Mouse (Mus musculus) bone marrow, adult 2 months (tissue): ENCODE data around the gene Mia2. TPM values are rescaled to one million over a fixed set of nuclear protein-coding genes. Genes with fewer than 3 reads are reported as not detected.
"Not testable (repeated sequence)": the region's sequence is repeated elsewhere in the genome, so short reads cannot be mapped to it uniquely, and the experiment has no call there.

Experiments
- H3K27ac ChIP-seq: fragments of 200-500 bp; 2 replicates; pipeline ENCODE4 v1.5.1; 2012; ENCODE audit warnings: low read depth, mild to moderate bottlenecking, control low read depth, inconsistent platforms, low read length; ENCODE audit not compliant: control insufficient read depth, poor library complexity, insufficient read depth
- H3K4me1 ChIP-seq: fragments of 200-500 bp; 2 replicates; pipeline ENCODE4 v1.6.1; 2011; ENCODE audit warnings: low read length; ENCODE audit not compliant: control insufficient read depth, insufficient read depth
- H3K4me3 ChIP-seq: fragments of 200-500 bp; replicated peaks from 2 replicates; pipeline ENCODE3; 2011; ENCODE audit warnings: mild to moderate bottlenecking, low read depth, low read length, control low read depth; ENCODE audit not compliant: control insufficient read depth
- CTCF ChIP-seq: fragments of 200-500 bp; IDR thresholded peaks from 2 replicates; pipeline ENCODE4 v1.5.1; 2011; ENCODE audit warnings: low read length, control low read depth; ENCODE audit not compliant: control insufficient read depth, insufficient read depth
- POLR2A ChIP-seq: fragments of 200-500 bp; IDR thresholded peaks from 2 replicates; pipeline ENCODE4 v1.6.1; 2011; ENCODE audit warnings: low read depth, mild to moderate bottlenecking, control low read depth, low read length, borderline replicate concordance; ENCODE audit not compliant: control insufficient read depth
- WGBS: fragments of 180-500 bp; shearing (Covaris S2); methylation state at CpG from one replicate; pipeline ENCODE4 v1.1.7; 2018; 5-methylcytosine and 5-hydroxymethylcytosine counted together
- polyA plus RNA-seq: library from polyadenylated mRNA; stranded (reverse); fragments of >200 nt; gene quantifications from 2 replicates; pipeline ENCODE4 v1.2.4, GENCODE M21; 2011; ENCODE audit warnings: low replicate concordance; ENCODE audit not compliant: missing spikeins, insufficient read depth, insufficient read length

The Mia2 gene
- polyA plus RNA-seq, result 23.6 and 44.9 TPM in 2 replicates

DNA sequence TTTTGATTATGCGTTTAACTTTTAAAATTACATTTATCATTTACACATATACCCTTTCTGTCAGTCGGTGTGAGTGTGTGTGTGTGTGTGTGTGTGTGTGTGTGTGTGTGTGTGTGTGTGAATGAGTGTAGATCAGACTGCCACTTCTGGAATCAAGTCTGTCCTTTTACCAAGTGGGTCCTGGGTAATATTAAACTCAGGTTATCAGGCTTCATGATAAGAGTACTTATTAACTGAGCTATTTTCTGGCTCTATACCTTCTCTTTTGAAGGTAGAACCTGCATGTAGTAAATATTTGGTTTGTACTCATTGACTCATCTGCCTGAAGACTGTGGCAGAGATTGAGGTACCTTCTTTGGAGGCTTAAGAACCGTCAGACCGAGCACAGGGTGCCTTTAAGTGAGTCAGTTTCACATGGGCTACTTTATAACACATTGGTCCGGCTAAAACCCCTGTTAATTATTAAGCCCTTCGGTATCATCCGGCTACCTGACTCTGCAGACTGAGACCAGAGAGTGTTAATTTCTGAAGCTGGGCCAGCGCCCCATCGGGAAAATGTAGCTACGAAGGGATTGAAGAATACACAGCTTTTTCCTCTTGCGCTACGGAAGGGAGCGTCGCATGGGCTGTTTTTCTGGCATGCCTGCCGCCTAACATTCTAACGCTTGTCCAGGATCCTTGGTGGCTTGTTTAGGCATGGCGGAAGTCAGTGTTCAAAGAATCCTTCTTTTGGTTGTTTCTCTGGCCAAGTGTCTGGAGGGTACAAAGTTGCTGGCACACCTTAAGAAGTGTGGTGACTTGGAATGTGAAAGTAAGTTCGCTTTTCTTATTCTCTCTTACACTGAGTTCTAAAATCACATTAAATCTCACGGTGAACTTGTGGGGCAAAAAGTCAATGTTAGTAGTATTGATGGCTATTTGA lies at the start of gene Mia2:
Gene Mia2 (plus strand): TSS at position 696 of the 922 bp plus-strand sequence.
- H3K4me1 ChIP-seq, result no peaks in the 10 kb centered on the region
- H3K4me3 ChIP-seq, result no peak within 1 kb of the TSS
- WGBS, result 86% methylated on average over 19 of the region's 19 CpGs
- TF ChIP-seq POLR2A, result no peak
- no peak within 1 kb of the TSS for H3K27ac ChIP-seq

- WGBS, result 21% methylated on average over 3 of the region's 3 CpGs
- H3K4me3 ChIP-seq, result no peak overlapping the region
- no peak for TF ChIP-seq CTCF
- no peak for TF ChIP-seq POLR2A
- H3K27ac ChIP-seq, result no peak overlapping the region
- no peaks in the 10 kb centered on the region; the same call in none of the 2 replicates for H3K4me1 ChIP-seq
Observed at GRCm38 (mm10) chr12:59052470-59052869, 43.1 kb upstream of the Mia2 start.

- TF ChIP-seq POLR2A (no peak), CTCF (no peak)
- H3K4me3 ChIP-seq, result no peak overlapping the region
- no peaks in the 10 kb centered on the region; the same call in none of the 2 replicates for H3K4me1 ChIP-seq
- H3K27ac ChIP-seq, result no peak overlapping the region
- WGBS, result 70% methylated on average over 5 of the region's 5 CpGs
Observed at GRCm38 (mm10) chr12:59053166-59053565, 42.4 kb upstream of the Mia2 start.

GRCm38 (mm10) chr12:59053976-59054375 lies 41.6 kb upstream of the Mia2 start:
- Histone ChIP-seq H3K4me1 (no peaks in the 10 kb centered on the region; the same call in none of the 2 replicates), H3K27ac (no peak overlapping the region), H3K4me3 (no peak overlapping the region)
- TF ChIP-seq POLR2A, result no peak
- no peak for TF ChIP-seq CTCF

DNA sequence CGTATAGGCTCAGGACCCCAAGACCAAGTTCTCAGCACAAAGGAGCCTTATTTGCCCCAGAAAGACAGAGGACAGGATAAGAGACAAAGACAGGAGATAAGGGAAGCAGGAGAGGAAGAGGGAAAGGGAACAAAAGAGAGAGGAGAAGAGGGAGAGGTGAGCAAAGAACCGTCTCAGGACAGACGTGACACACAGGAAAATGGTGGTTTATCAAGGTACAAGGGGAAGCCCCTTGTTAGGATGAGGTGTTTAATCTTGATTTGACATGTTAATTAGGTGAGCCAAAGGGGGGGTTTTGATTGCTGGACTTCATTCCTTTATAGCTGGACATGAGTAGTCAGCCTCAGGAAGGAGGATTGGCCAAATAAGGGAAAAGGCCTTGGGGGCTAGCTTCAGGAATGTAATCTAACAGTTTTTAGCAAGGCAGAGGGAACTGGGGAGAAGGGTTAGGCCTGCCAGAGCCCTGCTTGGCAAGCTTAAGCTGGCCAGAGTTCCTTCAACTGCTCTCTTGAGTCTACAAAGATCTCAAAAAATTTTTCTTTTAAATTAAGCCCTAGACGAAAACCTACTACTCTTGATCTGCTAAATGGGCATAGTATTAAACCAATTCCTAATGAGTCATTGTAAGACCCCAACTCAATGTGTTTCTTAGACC lies 40.3 kb upstream of the Mia2 start:
- TF ChIP-seq CTCF, result no peak
- TF ChIP-seq POLR2A, result no peak
- H3K4me1 ChIP-seq, result no peaks in the 10 kb centered on the region; the same call in none of the 2 replicates
- WGBS, result 55% methylated on average over 4 of the region's 4 CpGs

DNA sequence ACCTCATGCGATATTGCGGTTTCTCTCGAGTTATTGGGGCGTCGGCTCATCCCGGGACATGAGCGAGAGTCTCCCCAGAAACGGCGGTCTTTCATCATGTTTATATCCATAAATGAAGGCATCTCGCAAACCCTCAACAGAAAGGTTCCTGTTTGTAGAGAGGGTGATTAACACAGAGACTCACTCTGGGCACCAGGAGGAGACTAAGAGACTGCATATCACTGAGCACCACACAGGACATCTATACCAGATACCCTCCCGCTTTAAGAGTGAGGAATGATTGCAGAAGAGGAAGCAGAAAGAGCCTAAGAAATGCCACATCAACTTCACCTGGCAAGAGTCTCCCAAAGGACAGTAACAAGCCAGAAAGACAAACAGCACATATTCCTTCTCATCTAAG lies 39.4 kb upstream of the Mia2 start:
- no peaks in the 10 kb centered on the region; the same call in none of the 2 replicates for H3K4me1 ChIP-seq
- WGBS, result 88% methylated on average over 11 of the region's 11 CpGs
- TF ChIP-seq POLR2A (no peak), CTCF (no peak)
- no peak overlapping the region for H3K27ac ChIP-seq
- no peak overlapping the region for H3K4me3 ChIP-seq

More for the DNA sequence above, 40.3 kb upstream of the Mia2 start:
- Histone ChIP-seq H3K27ac (no peak overlapping the region), H3K4me3 (no peak overlapping the region)

GRCm38 (mm10) chr12:59058242-59058641 lies 37.4 kb upstream of the Mia2 start:
- not testable (repeated sequence) for H3K4me1 ChIP-seq, H3K4me3 ChIP-seq, H3K27ac ChIP-seq
- 75% methylated on average over 5 of the region's 5 CpGs for WGBS

GRCm38 (mm10) chr12:59060322-59060721 lies 35.3 kb upstream of the Mia2 start:
- Histone ChIP-seq H3K4me3 (peak overlapping the region; percentile 89), H3K27ac (no peak overlapping the region), H3K4me1 (no peaks in the 10 kb centered on the region; the same call in none of the 2 replicates)
- WGBS, result 40% methylated on average over 4 of the region's 4 CpGs
- TF ChIP-seq CTCF (no peak), POLR2A (no peak)

GRCm38 (mm10) chr12:59060993-59061595 lies 34.5 kb upstream of the Mia2 start, which contains the start of gene Trappc6b:
Gene Trappc6b (minus strand): TSS chr12:59061472.
- TF ChIP-seq POLR2A (peak; percentile 76; the same call in 1 of the 2 replicates), CTCF (peak; percentile 17; the same call in 1 of the 2 replicates)
- peak within 1 kb of the TSS; percentile 94 for H3K27ac ChIP-seq
- no peaks in the 10 kb centered on the region; the same call in none of the 2 replicates for H3K4me1 ChIP-seq
- peak within 1 kb of the TSS; percentile 89 for H3K4me3 ChIP-seq
- under 1% methylated on average over 49 of the region's 49 CpGs for WGBS
